Mouse (Mus musculus) cerebellum, postnatal 4 days (tissue): ENCODE measurements around the gene AI661453.
"Not testable (repeated sequence)": the region's sequence is repeated elsewhere in the genome, so short reads cannot be mapped to it uniquely, and the experiment has no call there.

Experiments used
- DNase-seq, 2 experiments: peaks; one replicate each; pipeline ENCODE4 v3.0.0; 2022; ENCODE audit warnings: low spot score in 2 of 2, mixed read lengths in 1 of 2

Gene AI661453

DNA sequence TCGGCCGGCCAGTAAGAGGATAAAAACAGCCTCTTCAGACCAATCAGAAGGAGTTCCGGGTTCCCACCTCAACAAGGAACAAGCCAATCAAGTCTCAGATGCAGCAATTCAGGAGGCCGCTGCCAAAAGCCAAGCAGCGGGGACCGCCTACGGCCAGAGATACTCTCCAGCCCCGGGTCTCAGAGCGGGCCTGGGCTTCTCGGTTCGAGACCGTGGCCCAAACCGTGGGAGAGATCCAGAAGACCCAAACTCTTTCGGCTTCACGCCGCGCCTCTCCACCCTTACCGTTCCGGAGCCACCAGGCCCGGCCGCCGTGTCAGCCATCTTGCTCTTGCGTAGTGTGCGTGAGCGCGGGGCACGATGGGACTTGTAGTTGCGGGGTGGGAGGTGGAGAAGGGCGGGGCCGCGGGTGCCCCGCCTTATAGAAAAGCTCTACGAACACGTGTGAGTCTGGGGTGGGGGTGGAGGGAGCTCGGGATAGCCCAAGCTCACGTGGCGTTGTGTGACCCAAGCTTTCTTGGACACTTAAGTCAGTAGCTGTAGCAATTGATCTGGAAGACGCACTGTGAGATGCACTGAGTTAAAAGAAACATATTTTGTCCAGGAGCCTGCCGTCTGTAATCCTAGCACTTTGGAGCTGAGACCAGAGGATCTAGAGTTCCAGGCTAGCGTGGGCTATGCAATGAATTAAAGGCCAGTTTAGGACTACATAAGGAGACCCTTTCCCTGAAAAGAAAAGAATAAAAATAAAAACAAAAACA is 65.7 kb downstream of the AI661453 start, which contains the start of gene Taf8:
TSS of gene Taf8 (minus strand) at position 347 of the 761 bp plus-strand sequence.
- peak; percentile 75 to 88 for DNase-seq

- DNase-seq, result not testable (repeated sequence)
These were observed 66.3 kb downstream of the AI661453 start for GRCm38 (mm10) chr17:47502707-47503045.

DNA sequence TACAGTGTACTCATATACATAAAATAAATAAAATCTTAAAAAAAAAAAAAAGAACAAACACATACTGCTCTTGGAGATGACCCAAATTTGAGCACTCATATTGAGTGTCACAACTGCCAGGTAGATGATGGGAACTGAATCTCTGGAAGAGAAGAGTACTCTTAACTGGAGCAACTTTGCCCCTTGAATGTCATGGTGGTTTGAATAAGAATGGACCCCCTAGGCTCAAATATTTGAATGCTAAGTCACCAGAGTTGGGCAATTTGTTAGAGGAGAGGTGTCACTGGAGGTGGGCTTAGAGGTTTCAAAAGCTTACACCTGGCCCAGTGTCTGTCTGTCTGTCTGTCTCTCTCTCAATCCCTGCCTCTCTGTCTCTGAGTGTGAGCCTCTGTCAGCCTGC is 67.3 kb downstream of the AI661453 start:
- DNase-seq, result no peak

GRCm38 (mm10) chr17:47504228-47504627 is 67.8 kb downstream of the AI661453 start:
- DNase-seq, result no peak

DNA sequence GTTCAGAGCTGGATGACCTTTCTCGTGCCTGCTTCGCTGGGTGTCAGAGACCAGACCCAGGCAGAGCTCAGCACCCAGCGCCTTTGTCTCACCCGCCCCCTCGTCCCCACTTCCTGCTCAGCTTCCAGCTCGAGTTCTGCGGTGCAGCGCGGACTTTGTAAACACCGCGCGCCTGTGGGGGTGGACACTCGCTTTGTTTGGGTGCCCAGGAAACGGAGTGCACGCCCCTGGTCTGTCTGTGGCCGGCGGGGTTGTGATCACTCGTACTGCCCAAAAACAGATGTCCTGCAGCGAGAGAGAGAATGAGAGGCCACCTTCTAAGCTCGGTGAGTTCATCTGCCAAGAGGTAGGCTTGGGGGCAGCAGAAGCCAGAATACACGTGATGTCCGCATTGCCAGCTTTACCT is 68.5 kb downstream of the AI661453 start, which contains the start of gene Ccnd3:
TSS of gene Ccnd3 (plus strand) at position 111 of the 406 bp plus-strand sequence.
- DNase-seq, result no peak

GRCm38 (mm10) chr17:47505566-47505965 is 69.2 kb downstream of the AI661453 start:
- no peak for DNase-seq

DNA sequence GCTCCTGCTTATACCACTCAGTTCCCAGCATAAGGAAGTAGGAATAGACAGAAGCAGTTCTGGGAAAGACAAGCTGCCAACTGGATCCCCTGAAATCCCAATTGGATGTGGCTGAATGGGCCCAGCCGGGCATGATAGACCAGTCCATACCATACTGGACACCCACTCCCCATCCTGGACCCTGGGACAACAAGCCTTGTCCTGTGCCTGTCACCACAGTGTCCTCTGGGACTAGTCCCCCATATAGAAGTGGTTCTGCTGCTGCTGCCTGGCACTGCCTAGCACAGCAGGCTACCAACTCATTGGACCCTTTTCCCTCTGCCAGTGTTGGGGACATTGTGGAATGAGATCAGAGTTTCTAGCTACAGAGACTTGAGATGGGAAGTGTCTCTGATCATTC is 69.6 kb downstream of the AI661453 start:
- DNase-seq, result no peak

- DNase-seq, result no peak
These were observed 70.3 kb downstream of the AI661453 start for GRCm38 (mm10) chr17:47506697-47507096.

- no peak for DNase-seq
These were observed 71.1 kb downstream of the AI661453 start for GRCm38 (mm10) chr17:47507523-47507922.

- DNase-seq, result no peak
These were observed 71.7 kb downstream of the AI661453 start for GRCm38 (mm10) chr17:47508012-47508608.

DNA sequence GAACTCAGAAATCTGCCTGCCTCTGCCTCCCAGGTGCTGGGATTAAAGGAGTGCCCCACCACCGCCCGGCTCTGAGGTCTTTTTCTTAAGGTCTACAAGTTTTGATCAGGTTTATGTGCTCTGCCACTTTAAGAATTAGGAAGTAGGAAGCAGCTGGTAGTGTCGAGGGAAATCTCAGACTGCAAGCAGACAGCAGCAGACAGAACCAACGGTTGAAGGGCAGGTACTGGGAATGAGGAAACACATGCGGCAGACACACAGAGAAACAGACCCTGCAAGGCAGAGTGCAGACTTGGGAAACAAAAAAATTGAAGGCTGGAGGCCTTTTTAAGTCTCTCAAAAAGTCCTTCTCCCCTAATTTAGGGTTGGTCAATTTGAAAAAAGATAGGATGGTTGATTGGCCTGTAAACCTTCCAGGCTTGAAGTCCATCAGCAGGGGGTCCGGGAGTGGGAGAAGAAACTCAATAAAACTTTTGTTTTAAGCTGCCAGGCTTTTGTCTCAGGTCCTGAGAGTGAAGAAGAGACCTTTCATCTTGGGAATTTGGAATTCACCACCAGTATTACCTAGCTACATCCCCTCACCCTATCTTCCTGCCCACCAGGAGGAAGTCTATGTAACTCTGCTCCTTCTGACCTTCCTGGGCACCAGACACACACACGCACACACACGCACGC is 72.8 kb downstream of the AI661453 start:
- DNase-seq, result no peak

GRCm38 (mm10) chr17:47511111-47512020 is 75.0 kb downstream of the AI661453 start:
- peak; percentile 92 to 95 for DNase-seq

- no peak for DNase-seq
These were observed 76.8 kb downstream of the AI661453 start for GRCm38 (mm10) chr17:47512956-47513775.

GRCm38 (mm10) chr17:47515180-47515844 is 78.9 kb downstream of the AI661453 start:
- DNase-seq, result no peak

- no peak for DNase-seq
These were observed 79.8 kb downstream of the AI661453 start for GRCm38 (mm10) chr17:47516232-47516631.

GRCm38 (mm10) chr17:47518205-47518604 is 81.8 kb downstream of the AI661453 start:
- DNase-seq, result no peak
